Mouse (Mus musculus) cerebellum, postnatal 14 days (tissue): ENCODE results near the gene Ip6k1.

Source experiments
- DNase-seq, 2 experiments: peaks; one replicate each; pipeline ENCODE4 v3.0.0; 2021; ENCODE audit warnings: mixed read lengths in 2 of 2

Ip6k1 gene

GRCm38 (mm10) chr9:108058291-108058690, 56.0 kb downstream of the Ip6k1 start:
- DNase-seq = no peak

- peak in 1 of 2 experiments; percentile 2 for DNase-seq
Observed at GRCm38 (mm10) chr9:108062142-108062541, 59.8 kb downstream of the Ip6k1 start.

GRCm38 (mm10) chr9:108063361-108063760, 61.1 kb downstream of the Ip6k1 start:
- no peak for DNase-seq

GRCm38 (mm10) chr9:108065491-108066011, 63.2 kb downstream of the Ip6k1 start:
- peak; percentile 85 to 88 for DNase-seq

GRCm38 (mm10) chr9:108067199-108067598, 64.9 kb downstream of the Ip6k1 start:
- DNase-seq = peak; percentile 28 to 56

- DNase-seq = peak; percentile 93 to 94
Observed at GRCm38 (mm10) chr9:108067900-108068299, 65.6 kb downstream of the Ip6k1 start.

- no peak for DNase-seq
Observed at GRCm38 (mm10) chr9:108069007-108069406, 66.7 kb downstream of the Ip6k1 start.

- DNase-seq = no peak
Observed at GRCm38 (mm10) chr9:108069529-108069928, 67.2 kb downstream of the Ip6k1 start.

- DNase-seq = no peak
Observed at GRCm38 (mm10) chr9:108071801-108072200, 69.5 kb downstream of the Ip6k1 start.

- DNase-seq = peak; percentile 67 to 70
Observed at GRCm38 (mm10) chr9:108072481-108072924, 70.2 kb downstream of the Ip6k1 start.

GRCm38 (mm10) chr9:108073141-108073930, 71.0 kb downstream of the Ip6k1 start:
- DNase-seq = peak; percentile 78 to 88

GRCm38 (mm10) chr9:108080168-108080567, 77.9 kb downstream of the Ip6k1 start, which contains the start of gene Mst1:
Gene Mst1 (plus strand): TSS chr9:108080436.
- DNase-seq = no peak

GRCm38 (mm10) chr9:108082549-108082948, 80.2 kb downstream of the Ip6k1 start:
- DNase-seq = peak; percentile 60 to 66

GRCm38 (mm10) chr9:108082988-108083431, 80.7 kb downstream of the Ip6k1 start, which contains the start of gene Rnf123:
Gene Rnf123 (minus strand): TSS chr9:108083346.
- no peak for DNase-seq

- no peak for DNase-seq
Observed at GRCm38 (mm10) chr9:108083561-108083960, 81.3 kb downstream of the Ip6k1 start.

GRCm38 (mm10) chr9:108085261-108085660, 83.0 kb downstream of the Ip6k1 start:
- DNase-seq = no peak

- no peak for DNase-seq
Observed at GRCm38 (mm10) chr9:108090611-108091120, 88.4 kb downstream of the Ip6k1 start.

GRCm38 (mm10) chr9:108093586-108093985, 91.3 kb downstream of the Ip6k1 start:
- peak in 1 of 2 experiments; percentile 61 for DNase-seq

GRCm38 (mm10) chr9:108094184-108094941, 92.1 kb downstream of the Ip6k1 start, which contains the start of gene Apeh:
Gene Apeh (minus strand): TSS chr9:108094606.
- DNase-seq = peak; percentile 95

- peak; percentile 41 to 51 for DNase-seq
Observed at GRCm38 (mm10) chr9:108094998-108095411, 92.7 kb downstream of the Ip6k1 start.

GRCm38 (mm10) chr9:108095518-108095917, 93.2 kb downstream of the Ip6k1 start:
- peak; percentile 82 to 83 for DNase-seq

- DNase-seq = no peak
Observed at GRCm38 (mm10) chr9:108095949-108096712, 93.8 kb downstream of the Ip6k1 start.
